Mouse (Mus musculus) midbrain, postnatal 0 days (tissue): ENCODE measurements around the gene Fchsd2. TPM values are rescaled to one million over a fixed set of nuclear protein-coding genes. Genes with fewer than 3 reads are reported as not detected.

Experiments used
- ATAC-seq: fragments of 200-750 bp; cut with Nextera tagmentation; 2 replicates; pipeline ENCODE4 v1.8.0; 2017; ENCODE audit warnings: moderate number of reproducible peaks, mild to moderate bottlenecking, moderate TSS enrichment, moderate library complexity; ENCODE audit not compliant: low FRiP score
- DNase-seq: peaks from one replicate; pipeline ENCODE4 v3.0.0-alpha.2; 2015; ENCODE audit warnings: low spot score
- H3K27ac ChIP-seq: fragments of 300-500 bp; sonication (generic); 2 replicates; pipeline ENCODE4 v1.5.1; 2014; ENCODE audit warnings: low read depth, mild to moderate bottlenecking, low read length, mixed read lengths
- H3K27me3 ChIP-seq: fragments of 300-500 bp; sonication (generic); 2 replicates; pipeline ENCODE4 v1.6.1; 2014; ENCODE audit warnings: low read length, control low read depth, mixed read lengths; ENCODE audit not compliant: insufficient read depth
- H3K36me3 ChIP-seq: fragments of 300-500 bp; sonication (generic); 2 replicates; pipeline ENCODE4 v1.6.1; 2014; ENCODE audit warnings: low read length, control low read depth, mixed read lengths; ENCODE audit not compliant: insufficient read depth
- H3K4me1 ChIP-seq: fragments of 300-500 bp; sonication (generic); 2 replicates; pipeline ENCODE4 v1.6.1; 2014; ENCODE audit warnings: mild to moderate bottlenecking, control low read depth, antibody characterized with exemption, low read length, mixed read lengths; ENCODE audit not compliant: insufficient read depth
- H3K4me2 ChIP-seq: fragments of 300-500 bp; sonication (generic); 2 replicates; pipeline ENCODE4 v1.6.1; 2014; ENCODE audit warnings: low read depth, mild to moderate bottlenecking, low read length, mixed read lengths; ENCODE audit not compliant: poor library complexity, severe bottlenecking
- H3K4me3 ChIP-seq: fragments of 300-500 bp; sonication (generic); 2 replicates; pipeline ENCODE4 v1.5.1; 2014; ENCODE audit warnings: low read depth, mild to moderate bottlenecking, low read length, moderate library complexity
- H3K9ac ChIP-seq: fragments of 300-500 bp; sonication (generic); replicated peaks from 2 replicates; pipeline ENCODE4 v1.6.1; 2014; ENCODE audit warnings: mild to moderate bottlenecking, low read length, moderate library complexity, mixed read lengths; ENCODE audit not compliant: poor library complexity, severe bottlenecking
- H3K9me3 ChIP-seq: fragments of 300-500 bp; sonication (generic); 2 replicates; pipeline ENCODE4 v1.6.1; 2016; ENCODE audit warnings: low read length, control low read depth
- CTCF ChIP-seq: IDR thresholded peaks from 2 replicates; pipeline ENCODE4 v1.5.1; 2016; ENCODE audit warnings: antibody characterized with exemption, mild to moderate bottlenecking
- WGBS: fragments of 180-500 bp; shearing (Covaris S2); extraction: QIAGEN DNeasy Blood & Tissue Kit; methylation state at CpG from one replicate; pipeline ENCODE4 v1.1.7; 2014; 5-methylcytosine and 5-hydroxymethylcytosine counted together
- polyA plus RNA-seq: library from polyadenylated mRNA; unstranded; fragments of >200 nt; fragmentation: Nextera tagmentation; extraction: Ambion mirVana; gene quantifications from 2 replicates; pipeline ENCODE4 v1.2.1, GENCODE M21; 2015
- total RNA-seq: library from RNA; depleted of rRNA; stranded (reverse); fragments of >200 nt; gene quantifications from 2 replicates; pipeline ENCODE4 v1.2.3, GENCODE M21; 2014

Fchsd2 gene
- total and polyA plus RNA-seq, 2 experiments from 2014 or later = 39.2 to 55.7 TPM

DNA sequence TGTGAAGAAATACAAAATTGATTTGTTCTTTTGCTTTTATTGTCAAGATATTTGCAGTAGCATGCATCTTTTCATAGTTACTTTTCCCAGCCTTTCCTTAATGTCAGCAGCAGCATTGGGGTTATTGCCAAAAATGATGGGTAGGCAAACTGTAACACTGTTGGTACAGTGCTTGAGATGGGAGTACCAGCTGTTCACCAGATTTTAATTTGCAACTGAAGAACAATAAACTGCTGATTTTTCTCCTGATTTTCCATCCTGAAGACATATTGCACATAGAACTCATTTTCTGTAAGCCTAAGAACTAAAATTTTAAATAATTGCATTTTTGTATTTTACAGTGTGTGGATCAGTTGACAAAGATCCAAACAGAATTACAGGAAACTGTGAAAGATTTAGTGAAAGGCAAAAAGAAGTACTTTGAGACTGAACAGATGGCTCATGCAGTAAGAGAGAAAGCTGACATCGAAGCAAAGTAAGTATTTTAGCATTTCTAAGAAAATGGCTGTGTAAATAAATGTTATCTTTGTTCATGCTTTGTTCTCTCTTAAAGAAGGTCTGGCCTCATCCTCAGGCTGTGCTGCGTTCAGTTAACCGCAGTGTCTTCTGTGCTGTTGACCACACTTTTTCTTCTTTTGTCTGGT, 98.8 kb downstream of the Fchsd2 start:
- Histone ChIP-seq H3K9me3 (no peaks in the 10 kb centered on the region), H3K27ac (no peak overlapping the region), H3K4me3 (no peak overlapping the region), H3K9ac (no peak overlapping the region), H3K4me1 (no peaks in the 10 kb centered on the region), H3K4me2 (no peak overlapping the region), H3K36me3 (no peaks in the 10 kb centered on the region), H3K27me3 (no peaks in the 10 kb centered on the region)
- 82% methylated on average over 3 of the region's 3 CpGs for WGBS
- ATAC-seq = no peak
- no peak for TF ChIP-seq CTCF
- DNase-seq = peak; percentile 17

DNA sequence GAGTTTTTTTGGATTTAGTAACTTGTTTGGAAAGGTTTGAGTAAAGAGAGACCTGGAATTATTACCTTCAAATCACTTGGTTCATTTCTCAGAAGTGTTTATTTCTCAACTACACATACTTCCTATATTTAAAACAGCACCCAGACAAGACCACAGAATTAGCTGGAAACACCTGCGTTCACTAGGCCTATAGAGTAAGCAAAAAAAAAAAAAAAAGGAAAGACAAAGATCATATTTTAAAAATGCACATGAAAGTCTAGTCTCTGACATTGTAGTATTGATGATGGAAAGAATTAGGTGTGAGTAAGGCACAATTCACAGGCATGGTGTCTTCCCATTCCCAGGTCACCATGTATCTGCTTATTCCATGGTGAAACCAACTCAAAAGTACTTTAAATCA, 118.2 kb downstream of the Fchsd2 start:
- H3K9me3 ChIP-seq = no peaks in the 10 kb centered on the region
- no peaks in the 10 kb centered on the region for H3K4me1 ChIP-seq
- no peak overlapping the region for H3K4me3 ChIP-seq
- no peak for TF ChIP-seq CTCF
- ATAC-seq (no peak), DNase-seq (no peak)
- H3K4me2 ChIP-seq = no peak overlapping the region
- H3K27me3 ChIP-seq = no peaks in the 10 kb centered on the region
- H3K36me3 ChIP-seq = no peaks in the 10 kb centered on the region
- 100% methylated on average over 1 of the region's 1 CpGs for WGBS
- H3K27ac ChIP-seq = no peak overlapping the region
- no peak overlapping the region for H3K9ac ChIP-seq

DNA sequence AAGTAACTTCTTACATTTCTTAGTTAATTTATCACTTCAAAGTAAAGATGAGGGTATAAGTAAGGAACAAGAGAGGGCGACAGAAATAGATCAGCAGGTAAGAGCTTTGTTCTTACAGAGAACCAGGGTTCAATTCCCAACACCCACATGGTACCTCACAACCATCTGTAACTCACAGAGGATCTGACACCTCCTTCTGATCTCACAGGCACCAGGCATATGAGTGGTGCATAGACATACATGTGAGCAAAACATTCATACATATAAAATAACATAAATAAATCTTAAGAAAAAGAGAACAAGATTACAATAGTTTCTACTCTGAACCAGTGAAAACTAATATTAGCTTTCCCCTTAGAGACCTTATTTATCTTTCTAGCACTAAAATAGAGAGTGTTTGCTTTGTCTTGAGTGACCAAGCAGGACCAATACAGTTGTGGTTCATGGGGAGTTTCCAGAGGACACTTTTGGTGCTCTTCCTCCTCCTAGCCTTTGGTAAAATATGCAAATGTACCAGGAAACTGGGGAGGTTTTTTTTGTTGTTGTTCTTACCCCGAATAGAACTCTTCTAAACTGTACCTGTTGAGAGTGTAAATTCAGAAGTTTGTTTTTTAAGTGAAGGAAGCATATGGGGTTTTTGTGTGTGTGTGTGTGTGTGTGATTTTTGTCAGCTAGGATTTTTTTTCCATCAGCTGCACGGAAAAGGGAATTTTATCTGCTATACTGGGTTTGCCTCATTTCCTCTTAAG, 121.0 kb downstream of the Fchsd2 start:
- Histone ChIP-seq H3K27ac (no peak overlapping the region), H3K4me3 (no peak overlapping the region), H3K4me2 (no peak overlapping the region), H3K9me3 (no peaks in the 10 kb centered on the region), H3K9ac (no peak overlapping the region), H3K4me1 (no peaks in the 10 kb centered on the region), H3K36me3 (no peaks in the 10 kb centered on the region), H3K27me3 (no peaks in the 10 kb centered on the region)
- no peak for TF ChIP-seq CTCF
- DNase-seq (no peak), ATAC-seq (no peak)
- 89% methylated on average over 3 of the region's 3 CpGs for WGBS

DNA sequence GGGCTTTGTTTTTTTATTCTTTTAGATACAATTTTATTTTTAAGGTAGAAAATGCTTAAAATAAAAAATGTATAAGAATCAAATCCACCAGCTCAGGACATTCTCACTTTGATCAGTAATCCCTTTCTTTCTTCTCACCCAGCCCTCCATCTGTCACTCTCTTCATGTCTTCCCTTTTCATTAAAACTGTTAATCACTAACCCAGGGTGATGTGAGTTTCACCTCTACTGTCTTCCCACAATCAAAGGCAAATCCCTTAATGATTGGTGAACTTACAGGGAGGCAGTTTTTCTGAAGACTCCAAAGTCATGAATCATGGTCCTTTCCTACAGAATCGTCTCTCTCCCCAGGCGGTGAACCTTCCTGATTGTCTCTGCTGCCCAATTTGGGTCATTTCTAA, 124.1 kb downstream of the Fchsd2 start:
- Histone ChIP-seq H3K4me1 (no peaks in the 10 kb centered on the region), H3K36me3 (no peaks in the 10 kb centered on the region), H3K9me3 (no peaks in the 10 kb centered on the region), H3K4me3 (no peak overlapping the region), H3K9ac (no peak overlapping the region), H3K27me3 (no peaks in the 10 kb centered on the region), H3K4me2 (no peak overlapping the region), H3K27ac (no peak overlapping the region)
- ATAC-seq (no peak), DNase-seq (no peak)
- 80% methylated on average over 2 of the region's 2 CpGs for WGBS
- TF ChIP-seq CTCF = no peak

DNA sequence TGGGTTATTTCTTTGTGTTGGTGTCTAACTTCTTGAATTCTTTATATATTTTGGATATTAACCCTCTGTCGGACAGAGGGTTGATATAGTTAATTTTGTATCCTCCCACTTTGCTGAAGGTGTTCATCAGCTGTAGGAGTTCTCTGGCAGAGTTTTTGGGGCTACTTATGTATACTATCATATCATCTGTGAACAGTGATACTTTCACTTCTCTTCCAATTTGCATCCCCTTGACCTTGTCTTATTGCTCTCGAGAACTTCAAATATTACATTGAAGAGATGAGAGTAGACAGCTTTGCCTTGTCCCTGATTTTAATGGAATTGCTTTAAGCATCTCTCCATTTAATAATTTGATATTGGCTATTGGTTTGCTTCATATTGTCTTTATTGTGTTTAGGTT, 130.8 kb downstream of the Fchsd2 start:
- H3K4me1 ChIP-seq = no peaks in the 10 kb centered on the region
- no peak overlapping the region for H3K27ac ChIP-seq
- no peak overlapping the region for H3K9ac ChIP-seq
- no peak overlapping the region for H3K4me2 ChIP-seq
- no peak for TF ChIP-seq CTCF
- DNase-seq (no peak), ATAC-seq (no peak)
- H3K4me3 ChIP-seq = no peak overlapping the region
- no peaks in the 10 kb centered on the region for H3K27me3 ChIP-seq
- 96% methylated on average over 2 of the region's 2 CpGs for WGBS
- no peaks in the 10 kb centered on the region for H3K36me3 ChIP-seq
- no peaks in the 10 kb centered on the region for H3K9me3 ChIP-seq

DNA sequence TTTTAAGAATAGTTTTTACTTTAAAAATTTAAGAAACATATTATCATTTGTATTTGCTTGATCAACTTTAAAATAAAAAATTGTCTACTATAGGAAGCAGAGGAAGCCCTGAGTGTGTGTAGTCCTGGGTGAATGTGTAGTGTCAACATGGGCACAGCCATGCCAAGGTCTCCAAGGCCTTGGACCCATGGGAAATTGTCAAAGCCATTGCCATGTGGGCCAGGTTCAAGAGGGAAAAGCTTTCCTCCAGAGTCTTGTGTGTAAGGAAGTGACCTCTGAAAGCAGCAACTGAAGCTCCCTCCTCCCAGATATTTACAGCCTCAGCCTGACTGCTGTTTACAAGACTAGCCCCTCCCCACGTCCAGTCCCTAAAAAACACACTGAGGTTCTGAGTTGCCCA, 136.7 kb downstream of the Fchsd2 start:
- WGBS = 86% methylated on average over 1 of the region's 1 CpGs
- H3K36me3 ChIP-seq = no peaks in the 10 kb centered on the region
- no peak for TF ChIP-seq CTCF
- no peaks in the 10 kb centered on the region for H3K27me3 ChIP-seq
- DNase-seq = no peak
- no peak overlapping the region for H3K9ac ChIP-seq
- H3K4me3 ChIP-seq = no peak overlapping the region
- H3K27ac ChIP-seq = no peak overlapping the region
- ATAC-seq = no peak
- H3K9me3 ChIP-seq = no peaks in the 10 kb centered on the region
- H3K4me2 ChIP-seq = no peak overlapping the region
- H3K4me1 ChIP-seq = no peaks in the 10 kb centered on the region
